Mouse (Mus musculus): ENCODE data around the gene Synpo2. TPM values are rescaled to one million over a fixed set of nuclear protein-coding genes. Genes with fewer than 3 reads are reported as not detected.

Synpo2 gene
- polyA plus RNA-seq, 1 experiment, result 5.4 TPM

GRCm38 (mm10) chr3:123092442-123092841 is 143.5 kb downstream of the Synpo2 start:
- no peaks in the 10 kb centered on the region for H3K36me3 ChIP-seq (ENCODE audit: control insufficient read depth, insufficient read depth, low read length)
- DNase-seq, result peak; percentile 38
- WGBS, result 42% methylated on average over 6 of the region's 6 CpGs
- H3K27ac ChIP-seq (ENCODE audit: insufficient read depth, low read depth, low read length), result no peak overlapping the region
- H3K27me3 ChIP-seq (replicated peaks; ENCODE audit: control insufficient read depth, insufficient read depth, low read length), result no peaks in the 10 kb centered on the region
- TF ChIP-seq CTCF (conservative IDR thresholded peaks at IDR 0.05; ENCODE audit: insufficient read depth, insufficient read length, low read depth, low read length) (no peak), POLR2A (IDR thresholded peaks at IDR 0.05; ENCODE audit: low read depth, low read length) (no peak)
- no peak overlapping the region for H3K4me3 ChIP-seq (ENCODE audit: insufficient read depth, low read depth, low read length)
- H3K4me1 ChIP-seq (ENCODE audit: control insufficient read depth, insufficient read depth, low read length), result peaks cover 12% of the 10 kb centered on the region; the same call in 1 of the 2 replicates

GRCm38 (mm10) chr3:123089297-123090020 is 146.5 kb downstream of the Synpo2 start:
- WGBS, result 92% methylated on average over 11 of the region's 11 CpGs
- no peak overlapping the region for H3K27ac ChIP-seq (ENCODE audit: insufficient read depth, low read depth, low read length)
- no peaks in the 10 kb centered on the region for H3K27me3 ChIP-seq (replicated peaks; ENCODE audit: control insufficient read depth, insufficient read depth, low read length)
- no peak overlapping the region for H3K4me3 ChIP-seq (ENCODE audit: insufficient read depth, low read depth, low read length)
- H3K36me3 ChIP-seq (ENCODE audit: control insufficient read depth, insufficient read depth, low read length), result no peaks in the 10 kb centered on the region
- peaks cover 15% of the 10 kb centered on the region; the same call in 1 of the 2 replicates for H3K4me1 ChIP-seq (ENCODE audit: control insufficient read depth, insufficient read depth, low read length)
- no peak for DNase-seq
- TF ChIP-seq POLR2A (IDR thresholded peaks at IDR 0.05; ENCODE audit: low read depth, low read length) (no peak), CTCF (conservative IDR thresholded peaks at IDR 0.05; ENCODE audit: insufficient read depth, insufficient read length, low read depth, low read length) (no peak)

- 95% methylated on average over 5 of the region's 5 CpGs for WGBS
- TF ChIP-seq CTCF (conservative IDR thresholded peaks at IDR 0.05; ENCODE audit: insufficient read depth, insufficient read length, low read depth, low read length) (no peak), POLR2A (IDR thresholded peaks at IDR 0.05; ENCODE audit: low read depth, low read length) (no peak)
- DNase-seq, result no peak
- no peak overlapping the region for H3K4me3 ChIP-seq (ENCODE audit: insufficient read depth, low read depth, low read length)
- H3K4me1 ChIP-seq (ENCODE audit: control insufficient read depth, insufficient read depth, low read length), result peaks cover 13% of the 10 kb centered on the region; the same call in 1 of the 2 replicates
- no peaks in the 10 kb centered on the region for H3K36me3 ChIP-seq (ENCODE audit: control insufficient read depth, insufficient read depth, low read length)
- no peak overlapping the region for H3K27ac ChIP-seq (ENCODE audit: insufficient read depth, low read depth, low read length)
- H3K27me3 ChIP-seq (replicated peaks; ENCODE audit: control insufficient read depth, insufficient read depth, low read length), result no peaks in the 10 kb centered on the region
These were observed 147.7 kb downstream of the Synpo2 start for GRCm38 (mm10) chr3:123088284-123088683.

- H3K4me3 ChIP-seq (ENCODE audit: insufficient read depth, low read depth, low read length), result no peak overlapping the region
- peaks cover 3% of the 10 kb centered on the region; the same call in 1 of the 2 replicates for H3K4me1 ChIP-seq (ENCODE audit: control insufficient read depth, insufficient read depth, low read length)
- no peak for TF ChIP-seq POLR2A (IDR thresholded peaks at IDR 0.05; ENCODE audit: low read depth, low read length)
- no peak for TF ChIP-seq CTCF (conservative IDR thresholded peaks at IDR 0.05; ENCODE audit: insufficient read depth, insufficient read length, low read depth, low read length)
- DNase-seq, result peak; percentile 70
- no peaks in the 10 kb centered on the region for H3K36me3 ChIP-seq (ENCODE audit: control insufficient read depth, insufficient read depth, low read length)
- peak overlapping the region; percentile 33; the same call in 1 of the 2 replicates for H3K27ac ChIP-seq (ENCODE audit: insufficient read depth, low read depth, low read length)
- no peaks in the 10 kb centered on the region for H3K27me3 ChIP-seq (replicated peaks; ENCODE audit: control insufficient read depth, insufficient read depth, low read length)
- 63% methylated on average over 16 of the region's 16 CpGs for WGBS
These were observed 150.0 kb downstream of the Synpo2 start for GRCm38 (mm10) chr3:123085871-123086501.

- Histone ChIP-seq H3K4me3 (ENCODE audit: insufficient read depth, low read depth, low read length) (no peak overlapping the region), H3K36me3 (ENCODE audit: control insufficient read depth, insufficient read depth, low read length) (no peaks in the 10 kb centered on the region), H3K27ac (ENCODE audit: insufficient read depth, low read depth, low read length) (peak overlapping the region; percentile 74; the same call in 1 of the 2 replicates), H3K27me3 (replicated peaks; ENCODE audit: control insufficient read depth, insufficient read depth, low read length) (no peaks in the 10 kb centered on the region), H3K4me1 (ENCODE audit: control insufficient read depth, insufficient read depth, low read length) (peaks cover 5% of the 10 kb centered on the region; the same call in 1 of the 2 replicates)
- WGBS, result 86% methylated on average over 3 of the region's 3 CpGs
- TF ChIP-seq POLR2A (IDR thresholded peaks at IDR 0.05; ENCODE audit: low read depth, low read length) (no peak), CTCF (conservative IDR thresholded peaks at IDR 0.05; ENCODE audit: insufficient read depth, insufficient read length, low read depth, low read length) (no peak)
- no peak for DNase-seq
These were observed 154.3 kb downstream of the Synpo2 start for GRCm38 (mm10) chr3:123081665-123082064.

- Histone ChIP-seq H3K27ac (ENCODE audit: insufficient read depth, low read depth, low read length) (peak overlapping the region; percentile 74), H3K4me3 (ENCODE audit: insufficient read depth, low read depth, low read length) (no peak overlapping the region), H3K4me1 (ENCODE audit: control insufficient read depth, insufficient read depth, low read length) (peaks cover 5% of the 10 kb centered on the region; the same call in 1 of the 2 replicates), H3K36me3 (ENCODE audit: control insufficient read depth, insufficient read depth, low read length) (no peaks in the 10 kb centered on the region), H3K27me3 (replicated peaks; ENCODE audit: control insufficient read depth, insufficient read depth, low read length) (no peaks in the 10 kb centered on the region)
- peak; percentile 61 for DNase-seq
- TF ChIP-seq CTCF (conservative IDR thresholded peaks at IDR 0.05; ENCODE audit: insufficient read depth, insufficient read length, low read depth, low read length) (no peak), POLR2A (IDR thresholded peaks at IDR 0.05; ENCODE audit: low read depth, low read length) (no peak)
- WGBS, result 41% methylated on average over 7 of the region's 7 CpGs
These were observed 155.0 kb downstream of the Synpo2 start for GRCm38 (mm10) chr3:123080943-123081342.

Measured in kidney, adult 2 months (tissue).